Mouse (Mus musculus) myocyte (in vitro differentiated cells): ENCODE results near the gene Gm20489.

ENCODE experiments used
- MAX ChIP-seq: IDR thresholded peaks from one replicate; pipeline ENCODE4 v1.6.1; 2011; ENCODE audit warnings: low read depth, mild to moderate bottlenecking, control low read depth
- POLR2A ChIP-seq: IDR thresholded peaks from one replicate; pipeline ENCODE4 v1.6.1; 2011; ENCODE audit warnings: low read depth, mild to moderate bottlenecking, control low read depth, moderate library complexity; ENCODE audit not compliant: insufficient read length
- REST ChIP-seq: IDR thresholded peaks from one replicate; pipeline ENCODE4 v1.6.1; 2011; ENCODE audit warnings: mild to moderate bottlenecking, control low read depth, moderate library complexity; ENCODE audit not compliant: insufficient read depth, insufficient read length
- USF1 ChIP-seq: IDR thresholded peaks from one replicate; pipeline ENCODE4 v1.6.1; 2011; ENCODE audit warnings: low read depth, mild to moderate bottlenecking, control low read depth, moderate library complexity

DNA sequence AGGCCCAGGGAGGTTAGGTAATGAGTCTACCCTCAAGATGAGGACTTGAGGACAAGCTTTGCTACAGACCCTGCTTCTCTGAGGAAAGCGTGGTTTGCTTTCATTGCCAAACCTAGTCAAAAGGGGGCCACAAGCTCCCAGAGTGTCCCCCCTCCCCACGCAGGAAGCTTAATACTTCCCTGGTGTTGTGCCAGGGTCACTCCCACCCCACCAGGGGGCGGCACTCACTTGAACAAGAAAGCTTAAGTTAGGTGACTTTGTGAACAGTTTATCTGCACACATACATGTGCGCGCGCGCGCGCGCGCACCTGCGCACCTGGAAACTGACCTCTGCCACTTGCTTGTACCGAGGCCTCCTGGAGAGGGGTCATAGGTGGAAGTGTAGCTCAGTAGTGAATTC is 12.2 kb downstream of the Gm20489 start:
- TF ChIP-seq POLR2A (no peak), USF1 (no peak), MAX (no peak), REST (no peak)
